Mouse (Mus musculus): Measurements from ENCODE around the gene Cdk5rap2. TPM values are rescaled to one million over a fixed set of nuclear protein-coding genes. Genes with fewer than 3 reads are reported as not detected.

The Cdk5rap2 gene
- polyA plus RNA-seq, 1 experiment from 2014 or later, result 12.4 TPM

- Histone ChIP-seq H3K27ac (ENCODE audit: low read depth, low read length) (no peak overlapping the region), H3K36me3 (ENCODE audit: control insufficient read depth, insufficient read depth, low read length) (no peaks in the 10 kb centered on the region), H3K4me3 (ENCODE audit: low read depth, low read length) (no peak overlapping the region), H3K9ac (ENCODE audit: low read depth, low read length) (no peak overlapping the region), H3K4me1 (replicated peaks; ENCODE audit: control insufficient read depth, insufficient read depth, low read length) (no peaks in the 10 kb centered on the region), H3K9me3 (ENCODE audit: control insufficient read depth, low read length) (no peaks in the 10 kb centered on the region), H3K27me3 (replicated peaks; ENCODE audit: control insufficient read depth, insufficient read depth, low read length) (no peaks in the 10 kb centered on the region), H3K4me2 (no peak overlapping the region)
- ATAC-seq (replicated peaks; ENCODE audit: low FRiP score) (no peak), DNase-seq (ENCODE audit: low spot score) (no peak)
- WGBS, result 84% methylated on average over 6 of the region's 6 CpGs
Observed at GRCm38 (mm10) chr4:70332981-70333380, 77.3 kb downstream of the Cdk5rap2 start.

DNA sequence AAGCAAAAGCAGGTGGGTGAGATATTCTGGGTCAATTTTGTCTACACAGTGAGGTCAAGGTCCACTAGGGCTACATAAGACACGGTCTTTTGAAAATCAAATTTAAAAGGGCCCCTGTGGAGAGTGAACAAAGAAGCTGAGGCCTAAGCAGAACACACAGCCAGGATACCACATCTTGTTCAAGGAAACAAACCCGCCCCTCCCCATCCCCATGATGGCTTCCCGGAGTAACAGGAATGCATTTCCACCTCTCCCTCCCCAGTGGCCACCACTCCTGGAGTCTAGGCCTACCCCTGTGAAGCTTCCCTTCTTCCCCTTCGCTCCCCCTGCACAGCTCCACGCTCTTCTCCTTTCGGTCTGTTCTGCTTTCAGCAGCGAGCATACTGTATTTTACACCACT, 77.7 kb downstream of the Cdk5rap2 start:
- no peak overlapping the region for H3K4me3 ChIP-seq (ENCODE audit: low read depth, low read length)
- H3K36me3 ChIP-seq (ENCODE audit: control insufficient read depth, insufficient read depth, low read length), result no peaks in the 10 kb centered on the region
- H3K9me3 ChIP-seq (ENCODE audit: control insufficient read depth, low read length), result no peaks in the 10 kb centered on the region
- no peak overlapping the region for H3K9ac ChIP-seq (ENCODE audit: low read depth, low read length)
- WGBS, result 88% methylated on average over 7 of the region's 7 CpGs
- ATAC-seq (replicated peaks; ENCODE audit: low FRiP score) (no peak; the same call in 1 of the 2 replicates), DNase-seq (ENCODE audit: low spot score) (no peak)
- no peak overlapping the region for H3K4me2 ChIP-seq
- no peaks in the 10 kb centered on the region for H3K4me1 ChIP-seq (replicated peaks; ENCODE audit: control insufficient read depth, insufficient read depth, low read length)
- H3K27ac ChIP-seq (ENCODE audit: low read depth, low read length), result no peak overlapping the region
- no peaks in the 10 kb centered on the region for H3K27me3 ChIP-seq (replicated peaks; ENCODE audit: control insufficient read depth, insufficient read depth, low read length)

- H3K36me3 ChIP-seq (ENCODE audit: control insufficient read depth, insufficient read depth, low read length), result peaks cover 4% of the 10 kb centered on the region; the same call in 1 of the 2 replicates
- no peak overlapping the region for H3K4me2 ChIP-seq
- H3K9ac ChIP-seq (ENCODE audit: low read depth, low read length), result no peak overlapping the region
- 88% methylated on average over 6 of the region's 6 CpGs for WGBS
- H3K9me3 ChIP-seq (ENCODE audit: control insufficient read depth, low read length), result no peaks in the 10 kb centered on the region
- H3K27ac ChIP-seq (ENCODE audit: low read depth, low read length), result no peak overlapping the region
- DNase-seq (ENCODE audit: low spot score), result no peak
- no peaks in the 10 kb centered on the region for H3K4me1 ChIP-seq (replicated peaks; ENCODE audit: control insufficient read depth, insufficient read depth, low read length)
- ATAC-seq (replicated peaks; ENCODE audit: low FRiP score), result no peak
- H3K27me3 ChIP-seq (replicated peaks; ENCODE audit: control insufficient read depth, insufficient read depth, low read length), result no peaks in the 10 kb centered on the region
- H3K4me3 ChIP-seq (ENCODE audit: low read depth, low read length), result no peak overlapping the region
Observed at GRCm38 (mm10) chr4:70331181-70331580, 79.1 kb downstream of the Cdk5rap2 start.

DNA sequence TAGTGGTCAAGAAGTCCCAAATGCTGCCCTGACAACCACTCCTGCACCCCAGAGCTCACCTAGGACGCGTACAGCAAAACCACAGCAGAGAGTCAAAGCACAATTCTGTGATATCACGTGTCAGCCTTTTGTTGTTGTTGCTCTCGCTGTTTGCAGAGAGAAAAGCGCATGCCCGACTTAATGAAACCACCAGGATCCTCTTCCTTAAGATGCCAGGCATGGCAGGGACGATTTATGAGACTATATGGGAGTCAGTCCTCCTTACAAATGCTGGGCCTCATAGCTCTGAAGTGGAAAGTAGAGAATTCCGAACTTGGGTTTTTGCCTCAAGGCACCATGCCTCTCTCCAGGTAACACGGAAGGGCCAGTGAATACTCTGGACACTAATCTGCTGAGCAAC, 82.2 kb downstream of the Cdk5rap2 start:
- Histone ChIP-seq H3K27me3 (replicated peaks; ENCODE audit: control insufficient read depth, insufficient read depth, low read length) (no peaks in the 10 kb centered on the region), H3K4me1 (replicated peaks; ENCODE audit: control insufficient read depth, insufficient read depth, low read length) (no peaks in the 10 kb centered on the region), H3K27ac (ENCODE audit: low read depth, low read length) (no peak overlapping the region), H3K9ac (ENCODE audit: low read depth, low read length) (no peak overlapping the region), H3K36me3 (ENCODE audit: control insufficient read depth, insufficient read depth, low read length) (peaks cover 4% of the 10 kb centered on the region; the same call in 1 of the 2 replicates), H3K4me2 (no peak overlapping the region), H3K4me3 (ENCODE audit: low read depth, low read length) (no peak overlapping the region), H3K9me3 (ENCODE audit: control insufficient read depth, low read length) (no peaks in the 10 kb centered on the region)
- 88% methylated on average over 9 of the region's 9 CpGs for WGBS
- DNase-seq (ENCODE audit: low spot score) (no peak), ATAC-seq (replicated peaks; ENCODE audit: low FRiP score) (no peak)

DNA sequence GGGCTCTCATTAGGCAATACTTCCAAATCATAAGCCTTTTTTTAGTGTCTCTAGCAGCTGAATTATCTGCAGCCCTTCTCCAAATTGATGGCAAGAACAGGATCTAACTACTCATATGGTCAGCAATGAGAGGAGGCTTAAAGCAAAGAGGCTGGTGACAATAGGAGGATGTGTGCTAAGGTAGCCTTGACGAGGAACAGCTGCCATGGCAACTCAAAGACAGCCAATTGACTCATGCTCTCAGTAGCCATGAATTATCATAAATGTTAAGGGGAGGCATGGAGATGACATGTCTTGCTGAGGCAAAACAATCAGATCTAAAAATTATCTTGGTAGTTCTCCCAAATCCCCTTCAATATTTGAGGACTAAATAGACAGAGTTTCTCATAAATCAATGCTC, 82.8 kb downstream of the Cdk5rap2 start:
- 87% methylated on average over 1 of the region's 1 CpGs for WGBS
- DNase-seq (ENCODE audit: low spot score) (no peak), ATAC-seq (replicated peaks; ENCODE audit: low FRiP score) (no peak)
- Histone ChIP-seq H3K4me3 (ENCODE audit: low read depth, low read length) (no peak overlapping the region), H3K4me1 (replicated peaks; ENCODE audit: control insufficient read depth, insufficient read depth, low read length) (no peaks in the 10 kb centered on the region), H3K9me3 (ENCODE audit: control insufficient read depth, low read length) (no peaks in the 10 kb centered on the region), H3K27ac (ENCODE audit: low read depth, low read length) (no peak overlapping the region), H3K36me3 (ENCODE audit: control insufficient read depth, insufficient read depth, low read length) (peaks cover 4% of the 10 kb centered on the region; the same call in 1 of the 2 replicates), H3K9ac (ENCODE audit: low read depth, low read length) (no peak overlapping the region), H3K27me3 (replicated peaks; ENCODE audit: control insufficient read depth, insufficient read depth, low read length) (no peaks in the 10 kb centered on the region), H3K4me2 (no peak overlapping the region)

DNA sequence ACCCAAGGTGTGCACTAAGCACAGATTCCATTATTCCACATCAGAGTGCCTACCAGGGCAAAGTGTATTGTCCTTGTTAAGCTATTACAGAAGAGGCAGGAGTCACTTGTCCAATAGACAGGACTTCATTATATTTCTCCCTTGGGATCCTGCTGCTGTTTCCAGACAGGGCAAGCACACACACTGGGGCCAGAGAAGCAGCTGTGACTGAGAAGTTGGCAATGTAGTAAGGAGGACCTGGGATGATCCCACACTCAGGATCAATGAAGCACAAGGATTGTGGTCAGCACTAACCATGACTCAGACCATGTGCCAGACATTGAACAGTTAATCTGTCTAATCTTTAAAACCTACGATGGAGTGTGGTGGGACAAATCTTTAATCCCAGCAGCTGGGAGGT, 88.7 kb downstream of the Cdk5rap2 start:
- WGBS, result 57% methylated on average over 1 of the region's 1 CpGs
- no peaks in the 10 kb centered on the region for H3K9me3 ChIP-seq (ENCODE audit: control insufficient read depth, low read length)
- H3K4me2 ChIP-seq, result no peak overlapping the region
- H3K4me1 ChIP-seq (replicated peaks; ENCODE audit: control insufficient read depth, insufficient read depth, low read length), result no peaks in the 10 kb centered on the region
- no peak for ATAC-seq (replicated peaks; ENCODE audit: low FRiP score)
- H3K36me3 ChIP-seq (ENCODE audit: control insufficient read depth, insufficient read depth, low read length), result peaks cover 8% of the 10 kb centered on the region; the same call in 1 of the 2 replicates
- H3K27me3 ChIP-seq (replicated peaks; ENCODE audit: control insufficient read depth, insufficient read depth, low read length), result no peaks in the 10 kb centered on the region
- no peak overlapping the region for H3K4me3 ChIP-seq (ENCODE audit: low read depth, low read length)
- no peak for DNase-seq (ENCODE audit: low spot score)
- no peak overlapping the region for H3K9ac ChIP-seq (ENCODE audit: low read depth, low read length)
- H3K27ac ChIP-seq (ENCODE audit: low read depth, low read length), result no peak overlapping the region

- Histone ChIP-seq H3K9ac (ENCODE audit: low read depth, low read length) (no peak overlapping the region), H3K4me1 (replicated peaks; ENCODE audit: control insufficient read depth, insufficient read depth, low read length) (no peaks in the 10 kb centered on the region), H3K27ac (ENCODE audit: low read depth, low read length) (no peak overlapping the region), H3K27me3 (replicated peaks; ENCODE audit: control insufficient read depth, insufficient read depth, low read length) (no peaks in the 10 kb centered on the region), H3K9me3 (ENCODE audit: control insufficient read depth, low read length) (no peaks in the 10 kb centered on the region), H3K36me3 (ENCODE audit: control insufficient read depth, insufficient read depth, low read length) (peaks cover 6% of the 10 kb centered on the region; the same call in 1 of the 2 replicates), H3K4me3 (ENCODE audit: low read depth, low read length) (no peak overlapping the region), H3K4me2 (no peak overlapping the region)
- 87% methylated on average over 4 of the region's 4 CpGs for WGBS
- DNase-seq (ENCODE audit: low spot score), result no peak
- ATAC-seq (replicated peaks; ENCODE audit: low FRiP score), result no peak
Observed at GRCm38 (mm10) chr4:70312170-70312569, 98.1 kb downstream of the Cdk5rap2 start.

DNA sequence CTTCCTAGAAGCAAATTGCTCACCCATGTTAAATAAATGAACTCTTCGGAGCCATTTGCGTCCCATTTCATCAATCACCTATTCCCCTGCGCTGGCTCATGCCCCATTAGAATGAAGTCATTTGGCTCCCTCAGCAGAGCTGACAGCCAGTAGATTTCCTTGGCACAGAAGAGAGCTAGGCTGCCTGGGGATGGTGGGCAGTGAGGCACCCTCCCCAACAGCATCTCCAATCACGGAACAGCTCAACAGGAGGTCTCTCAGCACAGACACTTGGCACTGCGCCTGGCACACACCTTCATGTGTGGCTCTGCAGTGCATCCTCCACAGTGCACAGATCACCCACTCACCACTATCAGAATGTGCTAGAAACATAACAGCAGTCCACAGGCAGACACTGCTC, 98.7 kb downstream of the Cdk5rap2 start:
- Histone ChIP-seq H3K36me3 (ENCODE audit: control insufficient read depth, insufficient read depth, low read length) (peaks cover 2% of the 10 kb centered on the region; the same call in 1 of the 2 replicates), H3K27ac (ENCODE audit: low read depth, low read length) (no peak overlapping the region), H3K9ac (ENCODE audit: low read depth, low read length) (no peak overlapping the region), H3K27me3 (replicated peaks; ENCODE audit: control insufficient read depth, insufficient read depth, low read length) (no peaks in the 10 kb centered on the region), H3K9me3 (ENCODE audit: control insufficient read depth, low read length) (no peaks in the 10 kb centered on the region), H3K4me2 (no peak overlapping the region), H3K4me3 (ENCODE audit: low read depth, low read length) (no peak overlapping the region), H3K4me1 (replicated peaks; ENCODE audit: control insufficient read depth, insufficient read depth, low read length) (no peaks in the 10 kb centered on the region)
- no peak for DNase-seq (ENCODE audit: low spot score)
- no peak for ATAC-seq (replicated peaks; ENCODE audit: low FRiP score)
- WGBS, result 86% methylated on average over 5 of the region's 5 CpGs

GRCm38 (mm10) chr4:70307230-70307629, 103.0 kb downstream of the Cdk5rap2 start:
- H3K4me3 ChIP-seq (ENCODE audit: low read depth, low read length), result no peak overlapping the region
- no peak overlapping the region for H3K4me2 ChIP-seq
- 61% methylated on average over 4 of the region's 4 CpGs for WGBS
- no peak overlapping the region for H3K27ac ChIP-seq (ENCODE audit: low read depth, low read length)
- peak; percentile 46 for DNase-seq (ENCODE audit: low spot score)
- H3K27me3 ChIP-seq (replicated peaks; ENCODE audit: control insufficient read depth, insufficient read depth, low read length), result no peaks in the 10 kb centered on the region
- no peaks in the 10 kb centered on the region for H3K9me3 ChIP-seq (ENCODE audit: control insufficient read depth, low read length)
- ATAC-seq (replicated peaks; ENCODE audit: low FRiP score), result peak; percentile 58
- no peaks in the 10 kb centered on the region; the same call in 1 of the 2 replicates for H3K36me3 ChIP-seq (ENCODE audit: control insufficient read depth, insufficient read depth, low read length)
- H3K4me1 ChIP-seq (replicated peaks; ENCODE audit: control insufficient read depth, insufficient read depth, low read length), result no peaks in the 10 kb centered on the region
- H3K9ac ChIP-seq (ENCODE audit: low read depth, low read length), result no peak overlapping the region
